Mouse (Mus musculus) forebrain, embryonic 14.5 days (tissue): Measurements from ENCODE around the gene Aqp3. TPM values are rescaled to one million over a fixed set of nuclear protein-coding genes. Genes with fewer than 3 reads are reported as not detected.

Source experiments
- ATAC-seq: fragments of 200-750 bp; cut with Nextera tagmentation; 2 replicates; pipeline ENCODE4 v1.8.0; 2017; ENCODE audit warnings: mild to moderate bottlenecking, moderate library complexity
- DNase-seq: peaks from one replicate; pipeline ENCODE4 v3.0.0-alpha.2; 2015; ENCODE audit warnings: low spot score
- H3K27ac ChIP-seq: fragments of 300-500 bp; sonication (generic); 2 replicates; pipeline ENCODE4 v1.5.1; 2014; ENCODE audit warnings: low read depth, mild to moderate bottlenecking, control low read depth, low read length, moderate library complexity
- H3K27me3 ChIP-seq: fragments of 300-500 bp; sonication (generic); replicated peaks from 2 replicates; pipeline ENCODE4 v1.6.1; 2014; ENCODE audit warnings: low read length, control low read depth, mixed read lengths; ENCODE audit not compliant: control insufficient read depth, insufficient read depth
- H3K36me3 ChIP-seq: fragments of 300-500 bp; sonication (generic); 2 replicates; pipeline ENCODE4 v1.6.1; 2014; ENCODE audit warnings: low read length, control low read depth; ENCODE audit not compliant: control insufficient read depth, insufficient read depth
- H3K4me1 ChIP-seq: fragments of 300-500 bp; sonication (generic); 2 replicates; pipeline ENCODE4 v1.6.1; 2014; ENCODE audit warnings: antibody characterized with exemption, low read length, control low read depth; ENCODE audit not compliant: control insufficient read depth, insufficient read depth
- H3K4me2 ChIP-seq: fragments of 300-500 bp; sonication (generic); 2 replicates; pipeline ENCODE4 v1.6.1; 2014; ENCODE audit warnings: mild to moderate bottlenecking, control low read depth, low read length
- H3K4me3 ChIP-seq: fragments of 300-500 bp; sonication (generic); 2 replicates; pipeline ENCODE4 v1.5.1; 2014; ENCODE audit warnings: low read depth, low read length, control low read depth
- H3K9ac ChIP-seq: fragments of 300-500 bp; sonication (generic); 2 replicates; pipeline ENCODE4 v1.6.1; 2014; ENCODE audit warnings: mild to moderate bottlenecking, low read length, control low read depth, moderate library complexity
- H3K9me3 ChIP-seq: fragments of 300-500 bp; sonication (generic); replicated peaks from 2 replicates; pipeline ENCODE4 v1.6.1; 2016; ENCODE audit warnings: low read length, control low read depth, mixed read lengths; ENCODE audit not compliant: control insufficient read depth
- WGBS: fragments of 180-500 bp; shearing (Covaris S2); extraction: QIAGEN DNeasy Blood & Tissue Kit; methylation state at CpG from one replicate; pipeline ENCODE4 v1.1.7; 2014; 5-methylcytosine and 5-hydroxymethylcytosine counted together
- polyA plus RNA-seq: library from polyadenylated mRNA; unstranded; fragments of >200 nt; fragmentation: Nextera tagmentation; extraction: Ambion mirVana; gene quantifications from 2 replicates; pipeline ENCODE4 v1.2.1, GENCODE M21; 2014

Aqp3 gene
- polyA plus RNA-seq, 1 experiment from 2014 or later = not detected

GRCm38 (mm10) chr4:41048926-41049325 is 49.1 kb downstream of the Aqp3 start:
- DNase-seq = no peak
- Histone ChIP-seq H3K4me1 (no peaks in the 10 kb centered on the region), H3K4me3 (no peak overlapping the region), H3K4me2 (no peak overlapping the region), H3K9me3 (no peaks in the 10 kb centered on the region), H3K9ac (no peak overlapping the region), H3K27ac (no peak overlapping the region), H3K27me3 (no peaks in the 10 kb centered on the region), H3K36me3 (no peaks in the 10 kb centered on the region)
- no peak for ATAC-seq
- 65% methylated on average over 2 of the region's 2 CpGs for WGBS

DNA sequence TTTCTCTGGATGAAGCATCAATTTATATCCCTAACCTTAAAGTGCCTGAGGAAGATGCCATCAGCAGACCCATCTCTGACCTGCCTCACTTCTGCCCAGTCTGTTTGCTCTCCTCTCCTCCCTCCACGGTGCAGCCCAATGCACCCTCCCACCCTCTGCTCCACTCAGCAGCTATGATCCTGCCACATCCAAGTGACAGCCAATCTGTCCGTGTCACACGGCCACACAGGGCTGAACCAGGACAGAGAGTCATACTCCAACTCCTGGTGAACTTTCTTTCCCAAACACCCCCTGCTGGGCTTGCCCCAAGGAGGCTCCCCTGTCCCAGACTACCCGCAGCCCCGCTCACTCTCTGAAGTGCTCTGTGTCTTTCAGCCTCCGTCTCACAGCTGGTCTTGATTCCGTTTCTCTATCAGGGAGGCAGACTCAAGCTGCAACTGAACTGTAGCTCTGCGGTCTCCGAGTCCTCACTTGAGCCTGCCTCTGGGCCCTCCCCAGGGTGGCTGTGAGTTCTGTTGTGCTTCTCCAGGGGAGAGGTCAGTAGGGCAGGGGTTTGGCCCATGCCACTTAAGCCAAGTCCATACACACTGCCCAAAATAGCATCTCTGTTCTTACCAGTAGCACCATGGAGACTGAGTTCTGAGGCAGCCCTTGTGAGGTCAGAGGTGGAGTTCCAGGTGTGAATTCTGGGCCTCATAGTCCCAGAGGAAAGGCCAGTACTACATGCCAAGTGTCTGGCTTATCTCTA is 50.3 kb downstream of the Aqp3 start, which contains the start of gene Aqp7:
TSS of gene Aqp7 (minus strand) at position 616 of the 748 bp plus-strand sequence.
- Histone ChIP-seq H3K4me2 (no peak within 1 kb of the TSS), H3K4me1 (no peaks in the 10 kb centered on the region), H3K4me3 (no peak within 1 kb of the TSS), H3K9me3 (no peaks in the 10 kb centered on the region), H3K27me3 (no peaks in the 10 kb centered on the region), H3K27ac (no peak within 1 kb of the TSS), H3K9ac (no peak within 1 kb of the TSS), H3K36me3 (no peaks in the 10 kb centered on the region)
- no peak for DNase-seq
- 59% methylated on average over 9 of the region's 9 CpGs for WGBS
- ATAC-seq = no peak

- no peaks in the 10 kb centered on the region for H3K36me3 ChIP-seq
These were observed 51.7 kb downstream of the Aqp3 start for GRCm38 (mm10) chr4:41046254-41046795.

GRCm38 (mm10) chr4:41045288-41045687 is 52.7 kb downstream of the Aqp3 start:
- DNase-seq = no peak
- H3K27me3 ChIP-seq = no peaks in the 10 kb centered on the region
- H3K36me3 ChIP-seq = no peaks in the 10 kb centered on the region
- no peak overlapping the region for H3K4me3 ChIP-seq
- no peak overlapping the region for H3K9ac ChIP-seq
- H3K27ac ChIP-seq = no peak overlapping the region
- H3K9me3 ChIP-seq = no peaks in the 10 kb centered on the region
- no peak for ATAC-seq
- 94% methylated on average over 3 of the region's 3 CpGs for WGBS
- no peak overlapping the region for H3K4me2 ChIP-seq
- H3K4me1 ChIP-seq = no peaks in the 10 kb centered on the region

More at GRCm38 (mm10) chr4:41046254-41046795, 51.7 kb downstream of the Aqp3 start:
- no peak overlapping the region for H3K27ac ChIP-seq
- H3K9me3 ChIP-seq = no peaks in the 10 kb centered on the region
- ATAC-seq (no peak), DNase-seq (no peak)
- H3K4me2 ChIP-seq = no peak overlapping the region
- H3K4me1 ChIP-seq = no peaks in the 10 kb centered on the region
- no peak overlapping the region for H3K4me3 ChIP-seq
- H3K9ac ChIP-seq = no peak overlapping the region
- no peaks in the 10 kb centered on the region for H3K27me3 ChIP-seq
- 83% methylated on average over 13 of the region's 13 CpGs for WGBS

DNA sequence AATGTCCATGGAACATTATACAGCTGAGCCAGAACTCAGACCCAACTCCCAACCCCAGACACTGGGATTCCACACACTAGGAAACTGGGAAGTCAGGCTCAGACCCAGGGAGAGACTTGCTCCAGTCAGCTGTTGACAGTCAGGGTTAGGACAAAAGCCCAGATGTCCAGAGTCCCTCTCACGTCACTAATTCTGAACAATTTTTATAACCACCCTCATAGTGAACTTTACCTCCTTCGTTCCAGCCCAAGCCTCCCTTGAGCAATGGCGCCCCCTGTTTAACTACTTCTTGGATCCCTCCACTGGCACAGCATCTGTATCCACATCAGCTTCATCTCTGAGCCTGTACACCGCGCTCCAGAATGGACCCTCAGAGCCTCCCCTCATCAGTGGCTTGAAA is 54.0 kb downstream of the Aqp3 start:
- no peak overlapping the region for H3K4me3 ChIP-seq
- H3K9ac ChIP-seq = no peak overlapping the region
- H3K36me3 ChIP-seq = no peaks in the 10 kb centered on the region
- no peaks in the 10 kb centered on the region for H3K27me3 ChIP-seq
- WGBS = 74% methylated on average over 5 of the region's 5 CpGs
- H3K9me3 ChIP-seq = no peaks in the 10 kb centered on the region
- H3K4me2 ChIP-seq = no peak overlapping the region
- DNase-seq (no peak), ATAC-seq (no peak)
- H3K4me1 ChIP-seq = no peaks in the 10 kb centered on the region
- H3K27ac ChIP-seq = no peak overlapping the region

DNA sequence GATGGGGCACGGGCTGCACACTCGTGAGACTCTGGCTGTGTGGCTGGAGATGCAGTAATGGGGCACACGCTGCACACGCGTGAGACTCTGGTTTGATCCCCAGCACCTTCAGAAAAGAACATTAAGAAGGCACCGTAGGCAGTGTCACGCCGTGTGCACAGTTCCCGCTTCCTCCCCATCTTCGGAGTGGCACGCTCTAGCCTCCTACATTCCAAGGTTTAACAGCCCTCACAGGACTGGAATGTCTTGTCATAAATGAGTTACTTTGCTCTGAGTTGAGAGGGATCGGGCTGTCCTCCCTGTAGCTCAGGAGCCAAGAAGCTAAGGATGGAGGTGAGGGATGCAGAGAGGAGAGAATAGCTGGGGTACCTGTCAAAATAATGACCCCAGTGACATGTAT is 55.1 kb downstream of the Aqp3 start:
- H3K27me3 ChIP-seq = no peaks in the 10 kb centered on the region
- H3K9me3 ChIP-seq = no peaks in the 10 kb centered on the region
- H3K9ac ChIP-seq = no peak overlapping the region
- no peak for ATAC-seq
- H3K27ac ChIP-seq = no peak overlapping the region
- DNase-seq = no peak
- 85% methylated on average over 12 of the region's 12 CpGs for WGBS
- no peaks in the 10 kb centered on the region for H3K4me1 ChIP-seq
- H3K4me2 ChIP-seq = no peak overlapping the region
- H3K4me3 ChIP-seq = no peak overlapping the region
- no peaks in the 10 kb centered on the region for H3K36me3 ChIP-seq

Other genes with a start within 250 kb of the Aqp3 start
- gene B4galt1, start 244.2 kb downstream of the Aqp3 start, polyA plus RNA-seq = 6.8 and 7.8 TPM in 2 replicates
- not detected in 2 replicates for gene Spink4, start 178.1 kb downstream of the Aqp3 start, polyA plus RNA-seq
- gene Bag1, start 149.9 kb downstream of the Aqp3 start, polyA plus RNA-seq = 209 and 216 TPM in 2 replicates
- 192 and 200 TPM in 2 replicates for gene Chmp5, start 149.8 kb downstream of the Aqp3 start, polyA plus RNA-seq
- 75.9 and 97.1 TPM in 2 replicates for gene Nfx1, start 127.3 kb downstream of the Aqp3 start, polyA plus RNA-seq
- not detected in 2 replicates for gene Aqp7, start 50.0 kb downstream of the Aqp3 start, polyA plus RNA-seq
- 23.8 and 32.6 TPM in 2 replicates for gene Nol6, start 26.3 kb upstream of the Aqp3 start, polyA plus RNA-seq
- gene Ube2r2, start 37.6 kb upstream of the Aqp3 start, polyA plus RNA-seq = 63.2 and 74.3 TPM in 2 replicates
- 41.7 and 51.2 TPM in 2 replicates for gene Ubap2, start 177.0 kb upstream of the Aqp3 start, polyA plus RNA-seq
- 53.4 and 64.7 TPM in 2 replicates for gene Dcaf12, start 216.7 kb upstream of the Aqp3 start, polyA plus RNA-seq